Mouse (Mus musculus) megakaryocyte-erythroid progenitor cell, adult 5 weeks (primary cell): ENCODE measurements around the gene Gm4952. TPM values are rescaled to one million over a fixed set of nuclear protein-coding genes. Genes with fewer than 3 reads are reported as not detected.

Experiments
- polyA plus RNA-seq: library from polyadenylated mRNA; stranded (reverse); fragments of >175 nt; gene quantifications from 2 replicates; pipeline ENCODE4 v1.2.3, GENCODE M21; 2012

Gene Gm4952
- not detected in 2 replicates for polyA plus RNA-seq

GRCm38 (mm10) chr19:12599674-12600073 lies at the start of gene Gm4952:
Gene Gm4952 (plus strand): TSS chr19:12599974.

GRCm38 (mm10) chr19:12633176-12633575 lies 33.4 kb downstream of the Gm4952 start, which contains the start of gene Glyat:
Gene Glyat (plus strand): TSS chr19:12633308.

GRCm38 (mm10) chr19:12670139-12670538 lies 70.4 kb downstream of the Gm4952 start, which contains the start of gene Olfr1442:
Gene Olfr1442 (plus strand): TSS chr19:12670439.

GRCm38 (mm10) chr19:12677812-12678211 lies 78.0 kb downstream of the Gm4952 start, which contains the start of gene Olfr1443:
Gene Olfr1443 (plus strand): TSS chr19:12678112.

Other genes with a start within 250 kb of the Gm4952 start
- not detected in 2 replicates for gene Olfr1440, start 212.7 kb upstream of the Gm4952 start, polyA plus RNA-seq
- not detected in 2 replicates for gene Olfr1441, start 182.5 kb upstream of the Gm4952 start, polyA plus RNA-seq
- gene Pfpl, start 172.1 kb upstream of the Gm4952 start, polyA plus RNA-seq: not detected in 2 replicates
- 5.2 and 9.2 TPM in 2 replicates for gene Mpeg1, start 139.2 kb upstream of the Gm4952 start, polyA plus RNA-seq
- gene Dtx4, start 98.5 kb upstream of the Gm4952 start, polyA plus RNA-seq: 9.8 and 14.3 TPM in 2 replicates
- 3.4 and 5.0 TPM in 2 replicates for gene Fam111a, start 54.2 kb upstream of the Gm4952 start, polyA plus RNA-seq
- 0.05 TPM in 1 of 2 replicates, not detected in the other for gene Glyat, start 33.3 kb downstream of the Gm4952 start, polyA plus RNA-seq
- not detected in 2 replicates for gene Olfr1442, start 70.5 kb downstream of the Gm4952 start, polyA plus RNA-seq
- not detected in 2 replicates for gene Olfr1443, start 78.1 kb downstream of the Gm4952 start, polyA plus RNA-seq
- not detected in 2 replicates for gene Keg1, start 95.8 kb downstream of the Gm4952 start, polyA plus RNA-seq
- 0.10 and 0.22 TPM in 2 replicates for gene Cntf, start 165.7 kb downstream of the Gm4952 start, polyA plus RNA-seq
- gene Zfp91, start 196.2 kb downstream of the Gm4952 start, polyA plus RNA-seq: 35.3 and 51.8 TPM in 2 replicates
- gene Lpxn, start 196.2 kb downstream of the Gm4952 start, polyA plus RNA-seq: 0.18 and 0.88 TPM in 2 replicates
- gene Gm5244, start 246.7 kb downstream of the Gm4952 start, polyA plus RNA-seq: not detected in 2 replicates